Mouse (Mus musculus): ENCODE data around the gene Bola2.

DNA sequence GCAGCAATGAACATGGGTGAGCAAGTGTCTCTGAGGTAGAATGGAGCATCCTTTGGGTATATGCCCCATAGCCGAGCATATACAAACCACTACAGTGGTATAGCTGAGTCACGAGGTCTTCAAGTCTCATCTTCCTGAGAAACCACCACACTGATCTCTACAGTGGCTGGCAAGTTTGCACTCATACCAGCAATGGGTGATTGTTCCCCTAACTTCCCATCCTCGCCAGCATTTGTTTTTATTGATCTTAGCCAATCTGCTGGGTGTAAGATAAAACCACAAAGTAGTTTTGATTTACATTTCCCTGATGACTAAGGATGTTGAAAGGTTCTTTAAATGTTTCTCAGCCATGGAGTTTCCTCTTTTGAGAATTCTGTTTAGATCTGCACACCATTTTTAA lies 29.9 kb downstream of the Bola2 start:
- TF ChIP-seq CTCF (IDR thresholded peaks at IDR 0.05; ENCODE audit: low read depth) (no peak), EP300 (IDR thresholded peaks at IDR 0.05; ENCODE audit: low read depth) (no peak)
